Mouse (Mus musculus) ES-Bruce4 (cell line): ENCODE data around the gene Appl1. TPM values are rescaled to one million over a fixed set of nuclear protein-coding genes. Genes with fewer than 3 reads are reported as not detected.

ENCODE experiments used
- H3K27ac ChIP-seq: 2 replicates; pipeline ENCODE4 v1.5.1; 2012; ENCODE audit warnings: low read length, inconsistent platforms; ENCODE audit not compliant: insufficient read depth
- H3K27me3 ChIP-seq: 2 replicates; pipeline ENCODE4 v1.6.1; 2012; ENCODE audit warnings: mild to moderate bottlenecking, low read length, inconsistent platforms; ENCODE audit not compliant: control insufficient read depth, poor library complexity, insufficient read depth, severe bottlenecking
- H3K36me3 ChIP-seq: 2 replicates; pipeline ENCODE4 v1.6.1; 2012; ENCODE audit warnings: inconsistent platforms, mild to moderate bottlenecking, low read length, moderate library complexity; ENCODE audit not compliant: control insufficient read depth, poor library complexity, insufficient read depth, severe bottlenecking
- H3K4me1 ChIP-seq: one replicate; pipeline ENCODE4 v1.8.1; 2011; ENCODE audit warnings: low read length; ENCODE audit not compliant: control insufficient read depth, insufficient read depth
- H3K4me3 ChIP-seq: 2 replicates; pipeline ENCODE4 v1.5.1; 2011; ENCODE audit warnings: low read depth, mild to moderate bottlenecking, low read length
- H3K9ac ChIP-seq: 2 replicates; pipeline ENCODE4 v1.6.1; 2012; ENCODE audit warnings: low read depth, mild to moderate bottlenecking, inconsistent platforms; ENCODE audit not compliant: poor library complexity, severe bottlenecking
- H3K9me3 ChIP-seq: replicated peaks from 2 replicates; pipeline ENCODE4 v1.6.1; 2012; ENCODE audit warnings: mild to moderate bottlenecking, low read length, inconsistent platforms; ENCODE audit not compliant: control insufficient read depth, poor library complexity, insufficient read depth, severe bottlenecking
- CTCF ChIP-seq: IDR thresholded peaks from one replicate; pipeline ENCODE4 v1.8.1; 2011; ENCODE audit warnings: low read depth, low read length
- EP300 ChIP-seq: IDR thresholded peaks from 2 replicates; pipeline ENCODE4 v1.6.1; 2011; ENCODE audit warnings: low read depth, low read length; ENCODE audit not compliant: insufficient read depth
- POLR2A ChIP-seq: IDR thresholded peaks from one replicate; pipeline ENCODE4 v1.8.1; 2011; ENCODE audit warnings: low read length; ENCODE audit not compliant: insufficient read depth
- polyA plus RNA-seq: library from polyadenylated mRNA; stranded (reverse); fragments of >200 nt; gene quantifications from 2 replicates; pipeline ENCODE4 v1.2.4, GENCODE M21; 2011; ENCODE audit warnings: low read depth; ENCODE audit not compliant: missing spikeins, insufficient read depth, insufficient read length

Appl1 gene
- 55.5 and 67.3 TPM in 2 replicates for polyA plus RNA-seq

GRCm38 (mm10) chr14:26971106-26971789, at the start of gene Appl1:
TSS of gene Appl1 (minus strand) at chr14:26971232.
- H3K4me3 ChIP-seq: peak within 1 kb of the TSS; percentile 80
- peaks cover 3% of the 10 kb centered on the region for H3K4me1 ChIP-seq
- H3K36me3 ChIP-seq: no peaks in the 10 kb centered on the region
- peak within 1 kb of the TSS; percentile 93 for H3K9ac ChIP-seq
- H3K27ac ChIP-seq: no peak within 1 kb of the TSS
- H3K27me3 ChIP-seq: no peaks in the 10 kb centered on the region
- no peak for TF ChIP-seq EP300
- TF ChIP-seq POLR2A: no peak
- TF ChIP-seq CTCF: no peak
- no peaks in the 10 kb centered on the region for H3K9me3 ChIP-seq

GRCm38 (mm10) chr14:27019850-27020249, 48.8 kb upstream of the Appl1 start:
- no peaks in the 10 kb centered on the region for H3K36me3 ChIP-seq
- no peak overlapping the region for H3K9ac ChIP-seq
- no peaks in the 10 kb centered on the region for H3K27me3 ChIP-seq
- no peak for TF ChIP-seq CTCF
- no peak for TF ChIP-seq POLR2A
- TF ChIP-seq EP300: no peak
- no peaks in the 10 kb centered on the region for H3K9me3 ChIP-seq
- H3K4me1 ChIP-seq: no peaks in the 10 kb centered on the region
- H3K4me3 ChIP-seq: no peak overlapping the region
- no peak overlapping the region for H3K27ac ChIP-seq

GRCm38 (mm10) chr14:27017936-27018335, 46.9 kb upstream of the Appl1 start:
- no peak for TF ChIP-seq CTCF
- TF ChIP-seq EP300: no peak
- TF ChIP-seq POLR2A: no peak
- H3K9me3 ChIP-seq: no peaks in the 10 kb centered on the region
- no peaks in the 10 kb centered on the region for H3K4me1 ChIP-seq
- no peak overlapping the region for H3K4me3 ChIP-seq
- no peak overlapping the region for H3K9ac ChIP-seq
- H3K27me3 ChIP-seq: no peaks in the 10 kb centered on the region
- H3K36me3 ChIP-seq: no peaks in the 10 kb centered on the region
- H3K27ac ChIP-seq: no peak overlapping the region

- Histone ChIP-seq H3K4me3 (no peak overlapping the region), H3K27me3 (no peaks in the 10 kb centered on the region), H3K36me3 (no peaks in the 10 kb centered on the region), H3K4me1 (no peaks in the 10 kb centered on the region), H3K27ac (no peak overlapping the region), H3K9ac (no peak overlapping the region), H3K9me3 (no peaks in the 10 kb centered on the region)
- TF ChIP-seq CTCF (no peak), EP300 (no peak), POLR2A (no peak)
These were observed 42.6 kb upstream of the Appl1 start for GRCm38 (mm10) chr14:27013658-27014057.

GRCm38 (mm10) chr14:27011561-27011960, 40.5 kb upstream of the Appl1 start:
- TF ChIP-seq EP300 (no peak), POLR2A (no peak), CTCF (no peak)
- H3K4me3 ChIP-seq: no peak overlapping the region
- no peaks in the 10 kb centered on the region for H3K4me1 ChIP-seq
- H3K27ac ChIP-seq: no peak overlapping the region
- H3K36me3 ChIP-seq: no peaks in the 10 kb centered on the region
- no peak overlapping the region for H3K9ac ChIP-seq
- no peaks in the 10 kb centered on the region for H3K9me3 ChIP-seq
- no peaks in the 10 kb centered on the region for H3K27me3 ChIP-seq

- H3K4me1 ChIP-seq: peaks cover 3% of the 10 kb centered on the region
- no peaks in the 10 kb centered on the region for H3K27me3 ChIP-seq
- no peak overlapping the region for H3K27ac ChIP-seq
- no peak for TF ChIP-seq POLR2A
- no peak for TF ChIP-seq EP300
- TF ChIP-seq CTCF: no peak
- no peaks in the 10 kb centered on the region for H3K36me3 ChIP-seq
- no peak overlapping the region for H3K9ac ChIP-seq
- no peaks in the 10 kb centered on the region for H3K9me3 ChIP-seq
- H3K4me3 ChIP-seq: no peak overlapping the region
These were observed 34.9 kb upstream of the Appl1 start for GRCm38 (mm10) chr14:27005937-27006336.
